Mouse (Mus musculus) inflammation-experienced regulatory T-cells, adult 16 weeks (primary cell): Measurements from ENCODE around the gene Lyrm2. TPM values are rescaled to one million over a fixed set of nuclear protein-coding genes. Genes with fewer than 3 reads are reported as not detected.

ENCODE experiments used
- polyA plus RNA-seq: library from polyadenylated mRNA; unstranded; fragments of 100-300 nt; shearing (Covaris generic); gene quantifications from one replicate; pipeline ENCODE4 v1.2.1, GENCODE M21; 2017

Lyrm2 gene
- polyA plus RNA-seq: 79.3 TPM

DNA sequence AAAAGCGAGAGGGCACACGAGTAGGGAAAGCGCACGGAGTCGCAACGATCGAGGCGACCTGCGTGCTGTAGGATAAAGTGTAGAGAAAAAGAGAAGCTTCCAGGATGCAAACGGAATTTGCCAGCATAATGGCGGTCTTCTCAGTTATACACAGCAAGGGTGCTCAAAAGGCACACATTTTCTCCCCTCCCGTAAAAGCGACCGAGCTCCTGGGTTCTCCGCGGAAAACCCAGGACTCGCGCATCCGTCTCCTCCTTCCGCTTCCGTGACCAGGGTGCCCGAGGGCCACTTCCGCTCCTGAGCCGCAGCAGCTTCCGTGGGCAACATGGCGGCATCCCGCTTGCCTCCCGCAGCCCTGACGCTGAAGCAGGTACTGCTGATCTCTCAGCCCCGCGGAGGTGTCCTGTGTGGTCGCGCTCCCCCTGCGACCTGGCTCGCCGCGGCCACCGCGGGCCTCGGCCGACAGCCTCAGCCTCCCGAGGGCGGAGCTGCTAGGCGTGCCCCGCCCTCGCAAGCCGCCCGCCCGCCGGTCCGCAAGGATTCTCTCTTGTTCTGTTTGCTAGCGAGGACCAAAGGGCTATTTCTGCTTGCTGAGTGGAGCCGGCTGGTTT lies at the start of gene Lyrm2:
TSS of gene Lyrm2 (plus strand) at position 288 of the 611 bp plus-strand sequence.

Other genes starting within 250 kb of the Lyrm2 start
- not detected for gene Gja10, start 197.5 kb upstream of the Lyrm2 start, polyA plus RNA-seq
- 50.5 TPM for gene Casp8ap2, start 184.8 kb upstream of the Lyrm2 start, polyA plus RNA-seq
- gene Mdn1, start 143.1 kb upstream of the Lyrm2 start, polyA plus RNA-seq: 33.6 TPM
- gene Ankrd6, start 150.6 kb downstream of the Lyrm2 start, polyA plus RNA-seq: 5.3 TPM
- gene Rragd, start 182.8 kb downstream of the Lyrm2 start, polyA plus RNA-seq: 11.7 TPM
- 68.5 TPM for gene Ube2j1, start 231.2 kb downstream of the Lyrm2 start, polyA plus RNA-seq